Mouse (Mus musculus) liver, adult (tissue): ENCODE measurements around the gene Shc4.

ENCODE experiments used
- GATA4 ChIP-seq: IDR thresholded peaks from 2 replicates; pipeline ENCODE4 v1.6.1; 2014; ENCODE audit warnings: mild to moderate bottlenecking, low read length; ENCODE audit not compliant: insufficient replicate concordance

Shc4 gene

GRCm38 (mm10) chr2:125624837-125625351 is 99.1 kb downstream of the Shc4 start, which contains the start of gene Cep152:
Cep152 (minus strand) TSS chr2:125625113.
- TF ChIP-seq GATA4 = peak; percentile 25; the same call in 1 of the 2 replicates

GRCm38 (mm10) chr2:125624127-125624685 is 99.7 kb downstream of the Shc4 start:
- no peak for TF ChIP-seq GATA4

GRCm38 (mm10) chr2:125623211-125623610 is 100.7 kb downstream of the Shc4 start:
- TF ChIP-seq GATA4 = no peak

- no peak for TF ChIP-seq GATA4
Observed at GRCm38 (mm10) chr2:125620213-125620907, 103.6 kb downstream of the Shc4 start.

GRCm38 (mm10) chr2:125615858-125616424 is 108.0 kb downstream of the Shc4 start:
- TF ChIP-seq GATA4 = no peak

GRCm38 (mm10) chr2:125615440-125615839 is 108.5 kb downstream of the Shc4 start:
- TF ChIP-seq GATA4 = no peak

- TF ChIP-seq GATA4 = no peak
Observed at GRCm38 (mm10) chr2:125606220-125606845, 117.6 kb downstream of the Shc4 start.

GRCm38 (mm10) chr2:125604646-125605045 is 119.3 kb downstream of the Shc4 start:
- TF ChIP-seq GATA4 = no peak

GRCm38 (mm10) chr2:125602970-125603369 is 121.0 kb downstream of the Shc4 start:
- no peak for TF ChIP-seq GATA4

GRCm38 (mm10) chr2:125598958-125599357 is 125.0 kb downstream of the Shc4 start:
- TF ChIP-seq GATA4 = no peak

- no peak for TF ChIP-seq GATA4
Observed at GRCm38 (mm10) chr2:125598251-125598650, 125.7 kb downstream of the Shc4 start.

- TF ChIP-seq GATA4 = no peak
Observed at GRCm38 (mm10) chr2:125594786-125595185, 129.2 kb downstream of the Shc4 start.

GRCm38 (mm10) chr2:125594072-125594471 is 129.9 kb downstream of the Shc4 start:
- no peak for TF ChIP-seq GATA4

- TF ChIP-seq GATA4 = no peak
Observed at GRCm38 (mm10) chr2:125591895-125592294, 132.1 kb downstream of the Shc4 start.

- no peak for TF ChIP-seq GATA4
Observed at GRCm38 (mm10) chr2:125589287-125589686, 134.7 kb downstream of the Shc4 start.

GRCm38 (mm10) chr2:125581081-125581480 is 142.9 kb downstream of the Shc4 start:
- no peak for TF ChIP-seq GATA4
